Mouse (Mus musculus) spleen, postnatal 0 days (tissue): Measurements from ENCODE around the gene Frg2f1. TPM values are rescaled to one million over a fixed set of nuclear protein-coding genes. Genes with fewer than 3 reads are reported as not detected.

Experiments used
- polyA plus RNA-seq: library from polyadenylated mRNA; unstranded; fragments of >200 nt; fragmentation: Nextera tagmentation; extraction: Ambion mirVana; gene quantifications from 2 replicates; pipeline ENCODE4 v1.2.1, GENCODE M21; 2015

Frg2f1 gene
- polyA plus RNA-seq = 1.9 and 2.4 TPM in 2 replicates

GRCm38 (mm10) chr4:119539031-119539824, at the start of gene Frg2f1:
Frg2f1 (minus strand) TSS chr4:119539529.

GRCm38 (mm10) chr4:119536615-119537014, 2.7 kb downstream of the Frg2f1 start, which contains the start of gene Foxj3:
Foxj3 (plus strand) TSS chr4:119537004.

GRCm38 (mm10) chr4:119492291-119492932, 46.9 kb downstream of the Frg2f1 start, which contains the start of gene Rimkla:
Rimkla (minus strand) TSS chr4:119492628.

Other genes starting within 250 kb of the Frg2f1 start
- 364 and 377 TPM in 2 replicates for gene Ybx1, start 244.9 kb downstream of the Frg2f1 start, polyA plus RNA-seq
- 73.6 and 84.5 TPM in 2 replicates for gene Ppih, start 219.0 kb downstream of the Frg2f1 start, polyA plus RNA-seq
- gene Ccdc30, start 124.0 kb downstream of the Frg2f1 start, polyA plus RNA-seq = 1.1 and 1.2 TPM in 2 replicates
- gene Ppcs, start 117.1 kb downstream of the Frg2f1 start, polyA plus RNA-seq = 12.7 and 16.7 TPM in 2 replicates
- gene Zmynd12, start 116.7 kb downstream of the Frg2f1 start, polyA plus RNA-seq = 0.17 TPM in 1 of 2 replicates, not detected in the other
- gene Rimkla, start 46.9 kb downstream of the Frg2f1 start, polyA plus RNA-seq = 0.07 TPM in 1 of 2 replicates, not detected in the other
- gene Foxj3, start 2.5 kb downstream of the Frg2f1 start, polyA plus RNA-seq = 6.7 and 8.0 TPM in 2 replicates
- not detected in 2 replicates for gene Guca2a, start 98.2 kb upstream of the Frg2f1 start, polyA plus RNA-seq
- gene Guca2b, start 119.4 kb upstream of the Frg2f1 start, polyA plus RNA-seq = not detected in 2 replicates
- gene Hivep3, start 194.3 kb upstream of the Frg2f1 start, polyA plus RNA-seq = 4.2 and 6.0 TPM in 2 replicates